Comparison of ENCODE assay signal across 25 mouse cellular contexts in genomic region chr16:84696178-84696577, GRCm38 (mm10). TPM values are rescaled to one million over a fixed set of nuclear protein-coding genes. Genes with fewer than 3 reads are reported as not detected.
A peak's percentile ranks its signal among the peaks of the same experiment; 100 is the strongest.
DNase-seq lines count a peak whose midpoint lies in the region; ATAC-seq lines count a peak whose summit lies in the region.
"Had no signal": no experiment of that assay in that cellular context is flagged by ENCODE, and none has a peak within 500 bp of the region (broad histone marks: within the 10 kb centered on the region; RNA-seq: fewer than 3 reads in every experiment).

No protein-coding gene starts in this region.

- no peak overlapping the region for H3K4me3 ChIP-seq in heart, embryonic 15.5 days
- no peak overlapping the region for H3K4me3 ChIP-seq in kidney, embryonic 16.5 days (ENCODE audit: low read length)
- H3K4me3 ChIP-seq in embryonic facial prominence, embryonic 13.5 days, result no peak overlapping the region
- H3K4me3 ChIP-seq: embryonic facial prominence, embryonic 12.5 days; erythroblast, embryonic 14.5 days; heart, adult 2 months; limb, embryonic 13.5 days; liver, embryonic 13.5 days; megakaryocyte, embryonic 14.5 days had no signal

- DNase-seq in heart, postnatal 4 days, result no peak
- no peak for DNase-seq in kidney, postnatal 10 days
- DNase-seq: B cell, adult 2 months; cerebellum, adult 11-12 months; cerebellum, postnatal 10 days; gastrocnemius, postnatal 36 days; heart, adult 2 months; kidney, adult 11 months; kidney, postnatal 36 days; layer of hippocampus, postnatal 36 days; liver, embryonic 13.5 days; lung, adult 2 months; lung, postnatal 36 days had no signal

- H3K4me1 ChIP-seq in heart, embryonic 15.5 days (replicated peaks), result no peaks in the 10 kb centered on the region
- H3K4me1 ChIP-seq in kidney, embryonic 16.5 days (ENCODE audit: insufficient read depth, low read length), result no peaks in the 10 kb centered on the region
- no peaks in the 10 kb centered on the region for H3K4me1 ChIP-seq in embryonic facial prominence, embryonic 13.5 days
- H3K4me1 ChIP-seq: embryonic facial prominence, embryonic 12.5 days; limb, embryonic 13.5 days; liver, embryonic 13.5 days had no signal

- H3K9ac ChIP-seq in heart, embryonic 15.5 days, result no peak overlapping the region
- no peak overlapping the region for H3K9ac ChIP-seq in kidney, embryonic 16.5 days (replicated peaks; ENCODE audit: low read length)
- H3K9ac ChIP-seq in embryonic facial prominence, embryonic 13.5 days, result no peak overlapping the region
- H3K9ac ChIP-seq: embryonic facial prominence, embryonic 12.5 days; limb, embryonic 13.5 days; liver, embryonic 13.5 days had no signal

- H3K9me3 ChIP-seq in heart, embryonic 15.5 days (replicated peaks), result no peaks in the 10 kb centered on the region
- H3K9me3 ChIP-seq in kidney, embryonic 16.5 days (ENCODE audit: low read length), result no peaks in the 10 kb centered on the region
- no peaks in the 10 kb centered on the region for H3K9me3 ChIP-seq in embryonic facial prominence, embryonic 13.5 days
- H3K9me3 ChIP-seq: embryonic facial prominence, embryonic 12.5 days; limb, embryonic 13.5 days; liver, embryonic 13.5 days; megakaryocyte, embryonic 14.5 days had no signal

- no peaks in the 10 kb centered on the region for H3K27me3 ChIP-seq in heart, embryonic 15.5 days
- H3K27me3 ChIP-seq in kidney, embryonic 16.5 days (ENCODE audit: insufficient read depth, low read length), result no peaks in the 10 kb centered on the region
- H3K27me3 ChIP-seq in embryonic facial prominence, embryonic 13.5 days, result no peaks in the 10 kb centered on the region
- H3K27me3 ChIP-seq: CH12.LX; embryonic facial prominence, embryonic 12.5 days; limb, embryonic 13.5 days; liver, embryonic 13.5 days; Patski had no signal

- no peaks in the 10 kb centered on the region for H3K36me3 ChIP-seq in heart, embryonic 15.5 days
- H3K36me3 ChIP-seq in kidney, embryonic 16.5 days (ENCODE audit: insufficient read depth, low read length), result no peaks in the 10 kb centered on the region
- no peaks in the 10 kb centered on the region for H3K36me3 ChIP-seq in embryonic facial prominence, embryonic 13.5 days
- H3K36me3 ChIP-seq: embryonic facial prominence, embryonic 12.5 days; G1E; limb, embryonic 13.5 days; liver, embryonic 13.5 days had no signal

- WGBS in heart, embryonic 15.5 days, result 80% methylated on average over 11 of the region's 11 CpGs
- 76% methylated on average over 11 of the region's 11 CpGs for WGBS in kidney, embryonic 16.5 days
- 83% methylated on average over 11 of the region's 11 CpGs for whole genome bisulfite sequencing in embryonic facial prominence, embryonic 13.5 days

- no peak overlapping the region for H3K27ac ChIP-seq in heart, embryonic 15.5 days
- H3K27ac ChIP-seq in kidney, embryonic 16.5 days (ENCODE audit: low read length), result no peak overlapping the region
- H3K27ac ChIP-seq in embryonic facial prominence, embryonic 13.5 days, result no peak overlapping the region
- H3K27ac ChIP-seq: embryonic facial prominence, embryonic 12.5 days; heart, adult 2 months; limb, embryonic 13.5 days; liver, embryonic 13.5 days had no signal

- no peak overlapping the region for H3K4me2 ChIP-seq in heart, embryonic 15.5 days
- no peak overlapping the region for H3K4me2 ChIP-seq in kidney, embryonic 16.5 days (replicated peaks; ENCODE audit: low read depth, low read length)
- H3K4me2 ChIP-seq in embryonic facial prominence, embryonic 13.5 days, result no peak overlapping the region
- H3K4me2 ChIP-seq: embryonic facial prominence, embryonic 12.5 days; limb, embryonic 13.5 days; liver, embryonic 13.5 days had no signal

- 0 out of 2 replicates have a peak, but pooled peaks have one; percentile 22 for ATAC-seq in heart, embryonic 15.5 days (replicated peaks; ENCODE audit: insufficient number of reproducible peaks, insufficient read depth, low FRiP score, low read depth)
- ATAC-seq in kidney, embryonic 16.5 days (ENCODE audit: low FRiP score, low TSS enrichment), result peak; percentile 61; the same call in 1 of the 2 replicates
- peak; percentile 43; the same call in 1 of the 2 replicates for ATAC-seq in embryonic facial prominence, embryonic 13.5 days (ENCODE audit: insufficient number of reproducible peaks, insufficient read depth, low FRiP score, low TSS enrichment, low read depth)
- ATAC-seq in monocyte, adult 5-6 weeks (replicated peaks; ENCODE audit: insufficient number of reproducible peaks, low FRiP score, low TSS enrichment, poor library complexity, severe bottlenecking), result peak; percentile 35; the same call in 1 of the 2 replicates
- no peak for ATAC-seq in frontal cortex, adult (ENCODE audit: low TSS enrichment)
- ATAC-seq: Patski had no signal

RNA-seq across cellular contexts. Expression of gene Mrpl39, which starts 39.4 kb away (rescaled TPM):
- 41.3 and 50.4 TPM in 2 replicates for polyA plus RNA-seq in heart, embryonic 15.5 days (2015; fragmentation: Nextera tagmentation; extraction: Ambion mirVana)
- total RNA-seq in heart, postnatal 4 days (2021), result 10 to 100 TPM; 31.7 to 32.2 TPM
- 50.7 and 54.1 TPM in 2 replicates for polyA plus RNA-seq in kidney, embryonic 16.5 days (2015; fragmentation: Nextera tagmentation; extraction: Ambion mirVana)
- 46.0 and 46.7 TPM in 2 replicates for polyA plus RNA-seq in embryonic facial prominence, embryonic 13.5 days (2015; fragmentation: Nextera tagmentation; extraction: Ambion mirVana)
- 27.6 to 43.8 TPM (median 30.4 TPM) in 3 replicates for total RNA-seq in monocyte, adult 5-6 weeks (2017)
